In the genomic region with DNA sequence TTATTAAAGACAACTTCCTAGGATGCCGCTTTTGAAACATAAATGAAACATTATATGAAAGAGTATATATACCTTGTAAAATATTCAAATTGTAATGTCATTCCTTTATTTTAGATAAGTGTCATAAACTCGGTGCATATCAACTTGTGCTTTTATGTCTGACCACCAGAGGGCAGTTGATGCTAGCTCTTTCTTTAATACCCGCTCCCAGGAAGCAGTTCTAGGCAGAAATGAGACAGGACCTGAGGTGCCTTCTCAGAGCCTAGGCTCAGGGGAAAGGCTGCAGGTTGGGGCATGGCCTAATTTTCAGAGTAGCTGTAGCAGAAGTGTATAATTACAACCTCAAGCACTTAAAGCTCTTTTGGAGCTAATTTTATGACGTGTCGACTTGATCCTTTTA, we compare ENCODE assay signal across 9 mouse cellular contexts.
DNase-seq lines count a peak whose midpoint lies in the region; ATAC-seq lines count a peak whose summit lies in the region.
"Had no signal": no experiment of that assay in that cellular context is flagged by ENCODE, and none has a peak within 500 bp of the region (broad histone marks: within the 10 kb centered on the region; RNA-seq: fewer than 3 reads in every experiment).

No protein-coding gene starts in this region.

- no peaks in the 10 kb centered on the region for H3K9me3 ChIP-seq in kidney, embryonic 16.5 days (ENCODE audit: low read length)
- H3K9me3 ChIP-seq in liver, embryonic 11.5 days (ENCODE audit: control insufficient read depth, low read length): no peaks in the 10 kb centered on the region
- H3K9me3 ChIP-seq in neural tube, embryonic 14.5 days (ENCODE audit: control insufficient read depth, low read length): no peaks in the 10 kb centered on the region

- H3K36me3 ChIP-seq in kidney, embryonic 16.5 days (ENCODE audit: insufficient read depth, low read length): no peaks in the 10 kb centered on the region
- H3K36me3 ChIP-seq in liver, embryonic 11.5 days (ENCODE audit: control insufficient read depth, insufficient read depth, low read length): no peaks in the 10 kb centered on the region
- no peaks in the 10 kb centered on the region for H3K36me3 ChIP-seq in neural tube, embryonic 14.5 days (ENCODE audit: control insufficient read depth, insufficient read depth, low read length)

- 43% methylated on average over 5 of the region's 5 CpGs for WGBS in kidney, embryonic 16.5 days
- WGBS in liver, embryonic 11.5 days: 39% methylated on average over 5 of the region's 5 CpGs
- WGBS in neural tube, embryonic 14.5 days: 38% methylated on average over 5 of the region's 5 CpGs

- H3K4me3 ChIP-seq in kidney, embryonic 16.5 days (ENCODE audit: low read length): no peak overlapping the region
- H3K4me3 ChIP-seq in liver, embryonic 11.5 days (ENCODE audit: low read depth, low read length): no peak overlapping the region
- H3K4me3 ChIP-seq in neural tube, embryonic 14.5 days (ENCODE audit: low read depth, low read length): no peak overlapping the region
- H3K4me3 ChIP-seq: myocyte had no signal

- peak; percentile 67; the same call in 1 of the 2 replicates for ATAC-seq in kidney, embryonic 16.5 days (ENCODE audit: low FRiP score, low TSS enrichment)
- peak; percentile 45; the same call in 1 of the 2 replicates for ATAC-seq in liver, embryonic 11.5 days (replicated peaks; ENCODE audit: low FRiP score)
- ATAC-seq in neural tube, embryonic 14.5 days (ENCODE audit: low read depth): peak; percentile 80
- ATAC-seq in erythroblast, adult 5-6 weeks (replicated peaks; ENCODE audit: low FRiP score, poor library complexity, severe bottlenecking): no peak

- no peaks in the 10 kb centered on the region for H3K27me3 ChIP-seq in kidney, embryonic 16.5 days (ENCODE audit: insufficient read depth, low read length)
- H3K27me3 ChIP-seq in liver, embryonic 11.5 days (replicated peaks; ENCODE audit: control insufficient read depth, insufficient read depth, low read length): no peaks in the 10 kb centered on the region
- H3K27me3 ChIP-seq in neural tube, embryonic 14.5 days (ENCODE audit: control insufficient read depth, insufficient read depth, low read length): no peaks in the 10 kb centered on the region

- peak; percentile 72 for DNase-seq in 416B (ENCODE audit: low read depth)
- DNase-seq in Muller cell, postnatal 12 days (ENCODE audit: inconsistent ontology term): peak; percentile 36
- DNase-seq in cerebellum, postnatal 10 days: peak; percentile 77 to 83
- peak; percentile 31 for DNase-seq in gastrocnemius, postnatal 10 days
- no peak for DNase-seq in liver, embryonic 11.5 days (ENCODE audit: low spot score)

- no peak overlapping the region for H3K4me2 ChIP-seq in kidney, embryonic 16.5 days (replicated peaks; ENCODE audit: low read depth, low read length)
- H3K4me2 ChIP-seq in liver, embryonic 11.5 days: no peak overlapping the region
- no peak overlapping the region for H3K4me2 ChIP-seq in neural tube, embryonic 14.5 days (ENCODE audit: low read depth, low read length)

- H3K4me1 ChIP-seq in kidney, embryonic 16.5 days (ENCODE audit: insufficient read depth, low read length): no peaks in the 10 kb centered on the region
- no peaks in the 10 kb centered on the region for H3K4me1 ChIP-seq in liver, embryonic 11.5 days (replicated peaks; ENCODE audit: control insufficient read depth, insufficient read depth, low read length)
- no peaks in the 10 kb centered on the region for H3K4me1 ChIP-seq in neural tube, embryonic 14.5 days (ENCODE audit: control insufficient read depth, insufficient read depth, low read length)

- H3K9ac ChIP-seq in kidney, embryonic 16.5 days (replicated peaks; ENCODE audit: low read length): no peak overlapping the region
- H3K9ac ChIP-seq in liver, embryonic 11.5 days (ENCODE audit: low read depth, low read length): no peak overlapping the region
- no peak overlapping the region for H3K9ac ChIP-seq in neural tube, embryonic 14.5 days (replicated peaks; ENCODE audit: low read depth, low read length)

- H3K27ac ChIP-seq in kidney, embryonic 16.5 days (ENCODE audit: low read length): no peak overlapping the region
- H3K27ac ChIP-seq in liver, embryonic 11.5 days (ENCODE audit: low read depth, low read length): no peak overlapping the region
- H3K27ac ChIP-seq in neural tube, embryonic 14.5 days (ENCODE audit: low read depth, low read length): no peak overlapping the region
